Mouse (Mus musculus): ENCODE data around the gene Sgsh. TPM values are rescaled to one million over a fixed set of nuclear protein-coding genes. Genes with fewer than 3 reads are reported as not detected.

Gene Sgsh
- 8.1 TPM for polyA plus RNA-seq (2017; shearing (Covaris generic))

DNA sequence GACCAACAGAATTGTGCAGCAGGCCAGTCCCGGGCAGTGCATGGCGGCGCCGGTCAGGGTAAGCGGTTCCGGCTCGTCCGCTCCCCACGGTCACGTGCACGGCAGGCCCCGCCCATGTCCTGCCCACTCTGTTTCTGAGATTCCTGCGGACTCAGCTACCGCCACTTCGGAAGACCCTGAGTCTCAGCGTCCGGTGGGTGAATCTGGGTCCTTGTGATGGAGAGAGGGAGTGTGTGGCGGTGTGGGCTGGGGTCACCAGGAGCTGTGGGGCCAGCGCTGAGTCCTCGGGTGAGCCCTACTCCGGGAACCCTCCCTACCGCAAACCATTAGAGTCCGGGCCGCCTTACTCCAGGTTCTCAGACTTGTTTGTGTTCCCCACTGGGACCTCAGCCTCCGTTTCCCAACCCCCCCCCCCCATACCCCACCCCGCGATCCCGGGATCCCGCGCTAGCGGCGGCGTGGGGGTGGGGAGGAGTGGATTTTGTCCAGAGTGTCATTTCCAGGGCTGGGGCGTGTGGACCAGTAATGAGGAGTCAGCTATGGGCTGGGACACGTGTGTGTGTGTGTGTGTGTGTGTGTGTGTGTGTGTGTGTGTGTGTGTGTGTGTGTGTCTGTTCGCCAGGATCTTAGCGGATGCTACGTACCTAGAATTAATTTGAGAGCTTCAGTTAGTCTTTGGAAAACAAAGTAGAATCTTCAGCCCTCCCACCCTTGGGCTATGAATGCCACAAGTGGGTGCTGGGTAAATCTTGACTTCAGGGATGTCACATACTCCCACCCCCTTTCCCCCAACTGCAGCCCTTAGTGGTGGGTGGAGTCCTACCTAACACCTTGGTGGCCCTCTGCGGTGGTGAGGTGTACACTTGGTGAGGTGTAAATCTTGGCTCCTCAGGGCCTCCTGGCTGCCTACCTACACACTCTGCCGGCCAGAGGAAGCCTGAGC, at the start of gene Sgsh, which contains the start of gene Slc26a11:
Gene Sgsh (minus strand): TSS at position 94 of the 943 bp plus-strand sequence.
Gene Slc26a11 (plus strand): TSS at position 115 of the 943 bp plus-strand sequence.

DNA sequence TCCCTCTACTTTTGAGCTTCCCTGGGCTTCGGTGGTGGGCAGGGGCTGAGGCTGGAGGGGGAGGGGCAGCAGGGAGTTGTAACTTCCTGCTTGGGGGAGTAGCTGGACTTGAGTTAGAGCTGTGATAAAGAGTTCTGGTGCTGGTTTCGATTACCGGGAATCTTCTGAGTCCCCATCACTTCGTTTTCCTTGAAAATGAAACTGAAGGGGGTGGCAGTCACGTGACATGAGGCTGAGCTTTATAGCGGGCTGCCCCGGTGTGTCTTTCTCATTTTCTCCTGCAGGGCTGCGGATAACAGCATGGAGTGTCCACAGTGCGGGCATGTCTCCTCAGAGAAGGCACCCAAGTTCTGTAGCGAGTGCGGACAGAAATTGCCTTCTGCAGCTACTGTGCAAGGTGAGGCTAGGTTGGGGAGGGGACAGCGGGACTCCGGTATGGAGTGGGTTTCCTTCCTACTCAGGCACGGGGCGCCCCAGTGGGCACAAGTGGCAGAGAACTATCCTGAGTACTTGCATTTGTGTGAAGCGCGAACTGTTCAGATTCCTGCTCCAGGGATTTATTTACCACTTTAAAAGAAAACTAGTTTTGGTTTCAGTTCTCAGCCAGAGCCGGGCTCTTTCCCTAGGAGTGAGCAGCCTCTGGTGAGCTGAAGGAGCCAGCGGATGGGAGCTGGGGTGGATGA, 37.6 kb upstream of the Sgsh start, which contains the start of gene Rnf213:
Gene Rnf213 (plus strand): TSS at position 301 of the 683 bp plus-strand sequence.

DNA sequence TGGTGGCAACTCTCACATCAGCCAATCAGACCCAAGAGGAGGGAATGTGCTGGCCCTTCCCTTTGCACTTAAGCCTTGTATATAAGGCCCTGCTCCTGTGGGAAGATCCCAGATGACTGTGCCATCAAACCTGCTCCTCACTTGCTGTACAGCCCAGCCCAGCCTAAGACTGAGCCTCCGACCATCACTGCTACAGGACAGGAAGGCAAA, 47.8 kb downstream of the Sgsh start, which contains the start of gene Card14:
Gene Card14 (plus strand): TSS at position 111 of the 210 bp plus-strand sequence.

DNA sequence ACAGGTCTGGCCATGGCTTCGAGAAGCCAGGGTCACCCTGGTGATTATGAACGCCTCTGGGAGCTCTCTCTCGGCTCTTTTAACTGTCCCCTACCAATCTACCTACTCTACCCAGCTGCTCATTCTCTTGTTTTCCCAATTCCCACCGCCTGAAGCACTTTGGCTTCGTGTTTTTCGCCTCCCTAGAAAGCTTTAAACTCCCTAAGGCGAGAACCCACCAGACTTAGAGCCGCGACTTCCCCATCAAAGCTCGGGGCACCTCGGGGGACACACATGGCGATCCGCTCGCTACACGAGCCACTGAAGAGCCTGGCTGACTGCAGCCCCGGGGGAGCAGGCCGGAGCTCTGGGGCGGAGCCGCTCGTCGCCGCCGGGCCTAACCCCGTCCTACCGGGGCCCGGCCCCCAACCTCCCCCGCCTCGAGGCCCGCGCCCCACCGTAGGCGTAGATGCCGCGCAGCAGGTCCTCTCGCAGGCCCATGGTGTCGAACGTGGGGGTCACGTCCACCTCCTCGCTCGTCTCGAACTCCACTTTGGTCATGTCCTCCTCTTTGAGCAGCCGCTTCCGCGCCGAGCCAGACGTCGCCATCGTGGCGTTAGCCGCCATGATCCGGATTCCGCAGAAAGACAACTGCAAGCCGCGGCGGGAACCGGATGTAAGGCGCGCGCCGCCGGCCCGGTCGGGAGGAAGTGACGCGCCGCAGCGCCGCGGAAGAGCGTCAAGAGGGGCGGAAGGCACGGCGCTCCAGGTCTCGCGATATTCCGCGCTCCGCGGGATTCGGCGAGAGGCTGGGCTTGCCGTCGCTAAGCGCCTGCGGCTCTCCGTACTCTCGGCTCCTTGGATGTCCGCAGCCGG, 55.7 kb downstream of the Sgsh start, which contains the start of gene Eif4a3:
Gene Eif4a3 (minus strand): TSS at position 699 of the 855 bp plus-strand sequence.

Other genes with a start within 250 kb of the Sgsh start
- 0.58 TPM for gene Tbc1d16, start 127.0 kb downstream of the Sgsh start, polyA plus RNA-seq (2017; shearing (Covaris generic))
- gene Ccdc40, start 127.0 kb downstream of the Sgsh start, polyA plus RNA-seq (2017; shearing (Covaris generic)) = 0.87 TPM
- gene Gaa, start 87.6 kb downstream of the Sgsh start, polyA plus RNA-seq (2017; shearing (Covaris generic)) = 28.3 TPM
- gene Eif4a3, start 55.4 kb downstream of the Sgsh start, polyA plus RNA-seq (2017; shearing (Covaris generic)) = 300 TPM
- gene Card14, start 47.8 kb downstream of the Sgsh start, polyA plus RNA-seq (2017; shearing (Covaris generic)) = not detected
- gene Slc26a11, start within 50 bp of the Sgsh start, polyA plus RNA-seq (2017; shearing (Covaris generic)) = 33.0 TPM
- gene Rnf213, start 37.6 kb upstream of the Sgsh start, polyA plus RNA-seq (2017; shearing (Covaris generic)) = 13.9 TPM
- 22.0 TPM for gene Endov, start 135.8 kb upstream of the Sgsh start, polyA plus RNA-seq (2017; shearing (Covaris generic))
- 0.12 TPM for gene Nptx1, start 192.2 kb upstream of the Sgsh start, polyA plus RNA-seq (2017; shearing (Covaris generic))
- gene Rptor, start 247.4 kb upstream of the Sgsh start, polyA plus RNA-seq (2017; shearing (Covaris generic)) = 30.9 TPM